Mouse (Mus musculus) mature B cell (primary cell): ENCODE measurements around the gene Aldh16a1.
"Not testable (repeated sequence)": the region's sequence is repeated elsewhere in the genome, so short reads cannot be mapped to it uniquely, and the experiment has no call there.

Source experiments
- in situ Hi-C: fragments of 300-500 bp; cut with MboI; formaldehyde crosslinking; loops from 2 replicates; pipeline ENCODE4 v1.14.3; 2019

Gene Aldh16a1

DNA sequence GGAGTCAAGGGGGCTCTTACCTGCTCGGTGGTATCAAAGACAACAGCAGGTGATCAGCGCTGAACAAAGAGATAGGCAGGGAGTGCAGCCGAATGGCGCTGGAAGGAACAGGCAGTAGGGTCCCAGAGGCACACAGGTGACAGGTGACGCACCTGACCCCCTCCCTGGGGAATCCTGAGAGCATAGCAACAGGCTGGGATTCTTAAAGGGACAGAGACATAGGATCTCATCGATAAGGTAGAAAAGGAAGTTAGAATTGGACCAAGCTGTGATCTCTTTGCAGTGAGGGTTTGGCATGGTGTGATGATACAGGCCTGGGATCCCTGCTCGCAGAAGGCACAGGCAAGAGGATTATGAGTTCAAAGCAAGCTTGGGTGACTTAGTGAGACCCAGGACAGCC, 25.1 kb upstream of the Aldh16a1 start, which contains the start of gene Gfy:
Gene Gfy (minus strand): TSS at position 101 of the 400 bp plus-strand sequence.
- in situ Hi-C loops, result no loop called here

- in situ Hi-C loops, result no loop called here
Observed at GRCm38 (mm10) chr7:45178550-45178949, 24.2 kb upstream of the Aldh16a1 start.

DNA sequence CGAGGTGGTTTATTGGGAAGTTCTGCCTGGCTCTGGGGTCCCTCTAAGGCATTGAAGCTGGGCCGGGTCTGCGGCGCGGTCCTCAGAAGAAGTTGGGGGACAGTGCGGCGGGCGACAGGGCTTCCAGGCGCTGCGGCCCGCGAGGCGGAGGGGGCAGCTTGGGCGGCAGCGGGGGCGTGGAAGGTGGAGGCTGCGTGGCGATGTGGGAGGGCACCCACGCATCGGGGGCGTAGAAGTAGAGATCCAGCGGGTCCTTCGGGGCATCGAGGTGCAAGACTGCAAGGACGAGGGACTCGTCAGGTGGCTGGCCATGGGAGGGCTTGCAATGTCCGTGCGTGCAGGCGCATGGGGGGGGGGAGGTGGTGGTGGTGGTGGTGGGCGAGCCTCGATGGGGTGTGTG, 22.0 kb upstream of the Aldh16a1 start:
- in situ Hi-C loops, result no loop called here

GRCm38 (mm10) chr7:45175929-45176328, 21.5 kb upstream of the Aldh16a1 start:
- in situ Hi-C loops, result no loop called here

DNA sequence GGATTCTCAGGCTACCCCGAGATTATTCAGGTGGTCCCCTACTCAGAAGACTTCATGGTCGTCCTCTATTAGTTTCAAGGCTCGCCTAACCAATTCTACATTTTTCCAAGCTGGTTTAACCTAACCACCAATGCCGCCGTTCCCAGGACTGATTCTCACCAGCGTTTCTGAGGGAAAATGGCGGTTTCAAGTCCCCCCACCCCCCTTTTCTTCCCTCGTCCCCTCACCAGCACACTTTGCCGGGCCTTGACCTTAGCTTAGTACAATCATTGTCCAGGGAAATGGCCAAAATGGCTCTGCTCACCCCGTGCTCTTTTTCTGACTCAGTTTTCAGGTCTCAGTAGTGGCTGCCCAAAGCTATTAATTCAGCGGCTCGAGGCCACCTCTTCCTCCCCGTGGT, 21.0 kb upstream of the Aldh16a1 start:
- in situ Hi-C loops, result no loop called here

DNA sequence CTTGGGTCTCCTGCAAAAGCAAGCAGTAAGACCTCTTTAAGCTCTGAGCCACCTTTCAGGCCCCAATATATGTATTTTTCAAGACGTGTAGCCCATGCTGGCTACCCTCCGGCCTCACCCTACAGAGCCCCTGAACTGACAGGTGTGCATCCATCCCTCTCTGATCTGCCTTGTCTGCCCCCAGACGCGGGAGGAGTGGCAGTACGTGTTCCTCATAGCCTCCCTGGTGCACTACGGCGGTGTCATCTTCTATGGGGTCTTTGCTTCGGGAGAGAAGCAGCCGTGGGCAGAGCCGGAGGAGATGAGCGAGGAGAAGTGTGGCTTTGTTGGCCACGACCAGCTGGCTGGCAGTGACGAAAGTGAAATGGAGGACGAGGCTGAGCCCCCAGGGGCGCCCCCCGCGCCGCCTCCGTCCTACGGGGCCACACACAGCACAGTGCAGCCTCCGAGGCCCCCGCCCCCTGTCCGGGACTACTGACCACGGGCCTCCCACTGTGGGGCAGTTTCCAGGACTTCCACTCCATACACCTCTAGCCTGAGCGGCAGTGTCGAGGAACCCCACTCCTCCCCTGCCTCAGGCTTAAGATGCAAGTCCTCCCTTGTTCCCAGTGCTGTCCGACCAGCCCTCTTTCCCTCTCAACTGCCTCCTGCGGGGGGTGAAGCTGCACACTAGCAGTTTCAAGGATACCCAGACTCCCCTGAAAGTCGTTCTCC, 20.3 kb upstream of the Aldh16a1 start:
- in situ Hi-C loops, result no loop called here

- in situ Hi-C loops, result not testable (repeated sequence)
Observed at GRCm38 (mm10) chr7:45173772-45174171, 19.4 kb upstream of the Aldh16a1 start.

- in situ Hi-C loops, result no loop called here
Observed at GRCm38 (mm10) chr7:45172974-45173373, 18.6 kb upstream of the Aldh16a1 start.

DNA sequence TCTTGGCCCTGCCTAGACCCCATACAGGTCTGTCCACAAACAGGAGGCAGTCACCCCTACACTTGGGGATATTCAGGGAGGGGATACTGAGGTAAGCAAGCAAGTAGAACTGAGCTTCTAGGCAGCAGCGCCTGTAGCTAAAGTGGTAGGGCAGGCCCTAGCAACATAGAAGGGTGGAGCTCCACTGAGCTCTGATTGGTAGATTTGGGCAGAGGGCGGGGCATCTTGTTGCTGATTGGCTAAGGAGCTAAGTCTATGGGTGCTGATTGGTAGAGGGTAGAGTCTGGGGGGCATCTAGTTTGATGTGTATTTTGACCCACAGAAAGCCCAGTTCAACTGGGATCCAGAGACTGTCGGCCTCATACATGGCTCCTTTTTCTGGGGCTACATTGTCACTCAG, 15.1 kb upstream of the Aldh16a1 start:
- in situ Hi-C loops, result no loop called here

- in situ Hi-C loops, result no loop called here
Observed at GRCm38 (mm10) chr7:45168656-45169055, 14.3 kb upstream of the Aldh16a1 start.

GRCm38 (mm10) chr7:45167761-45168445, 13.5 kb upstream of the Aldh16a1 start:
- in situ Hi-C loops, result no loop called here

GRCm38 (mm10) chr7:45166950-45167401, 12.6 kb upstream of the Aldh16a1 start:
- in situ Hi-C loops, result no loop called here

DNA sequence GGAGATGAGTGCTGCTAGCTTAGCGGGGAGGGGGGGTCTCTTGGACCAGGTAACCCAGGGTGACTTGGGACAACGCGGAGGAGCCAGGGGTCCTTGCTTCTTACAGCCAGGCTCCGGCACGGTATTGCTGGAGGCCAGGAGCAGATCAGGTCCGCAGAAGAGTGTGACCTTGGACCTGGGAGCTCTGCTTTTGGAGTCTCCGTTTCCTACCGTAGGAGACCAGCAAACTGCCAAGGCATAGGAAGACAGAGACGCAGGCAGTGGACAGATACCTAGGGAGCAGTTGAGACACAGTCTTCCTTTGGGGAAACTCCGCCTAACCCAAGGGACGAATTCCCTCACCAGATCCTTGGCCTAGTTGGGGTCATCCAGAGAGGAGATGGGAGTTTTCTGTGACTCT, 11.3 kb upstream of the Aldh16a1 start:
- in situ Hi-C loops, result no loop called here

DNA sequence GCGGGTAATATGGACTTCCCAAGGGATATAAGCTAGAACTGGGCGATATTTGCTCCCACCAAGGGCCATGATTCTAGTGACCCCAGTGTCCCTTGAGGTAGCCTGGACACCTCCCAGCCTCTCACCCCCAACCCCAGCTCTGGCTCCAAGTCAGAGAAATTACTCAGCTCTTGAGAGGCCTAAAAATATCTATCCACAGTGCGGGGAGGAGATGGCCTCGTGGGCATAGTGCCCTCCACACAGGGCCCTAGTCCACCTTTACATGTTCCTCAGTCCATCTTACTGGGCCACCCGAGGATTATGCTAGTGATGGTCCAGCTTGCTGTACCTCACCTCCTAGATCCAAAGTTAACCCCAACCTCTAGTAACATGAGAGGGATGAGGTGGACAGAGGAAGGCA, 10.4 kb upstream of the Aldh16a1 start:
- in situ Hi-C loops, result no loop called here

GRCm38 (mm10) chr7:45163735-45164490, 9.5 kb upstream of the Aldh16a1 start, which contains the start of gene Slc17a7:
TSS of gene Slc17a7 (plus strand) at chr7:45163949.
- in situ Hi-C loops, result no loop called here

DNA sequence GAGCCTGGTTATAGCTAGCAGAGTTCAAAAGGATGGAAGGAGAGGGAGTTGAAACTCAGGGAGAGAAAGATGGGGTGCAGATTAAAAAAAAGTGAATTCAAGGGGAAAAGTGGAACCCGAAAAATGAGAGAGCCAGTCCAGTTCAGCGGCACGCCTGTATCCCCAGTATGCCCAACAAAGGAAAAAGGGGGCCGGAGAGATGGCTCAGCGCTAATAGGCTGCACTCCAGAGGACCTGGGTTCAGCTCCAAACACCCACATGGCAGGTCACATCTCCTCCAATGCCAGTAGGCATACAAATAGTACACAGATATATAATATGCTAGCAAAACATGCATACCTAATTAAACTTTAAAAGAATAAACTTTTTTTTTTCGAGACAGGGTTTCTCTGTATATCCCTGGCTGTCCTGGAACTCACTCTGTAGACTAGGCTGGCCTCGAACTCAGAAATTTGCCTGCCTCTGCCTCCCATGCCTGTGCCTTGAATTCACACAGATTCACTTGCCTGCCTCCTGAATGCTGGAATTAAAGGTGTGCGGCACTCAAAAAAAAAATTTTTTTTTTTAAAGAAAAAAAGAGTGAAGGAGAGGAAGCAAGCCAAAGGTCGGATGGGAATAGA, 8.7 kb upstream of the Aldh16a1 start:
- in situ Hi-C loops, result no loop called here

- in situ Hi-C loops, result no loop called here
Observed at GRCm38 (mm10) chr7:45162551-45162950, 8.2 kb upstream of the Aldh16a1 start.

DNA sequence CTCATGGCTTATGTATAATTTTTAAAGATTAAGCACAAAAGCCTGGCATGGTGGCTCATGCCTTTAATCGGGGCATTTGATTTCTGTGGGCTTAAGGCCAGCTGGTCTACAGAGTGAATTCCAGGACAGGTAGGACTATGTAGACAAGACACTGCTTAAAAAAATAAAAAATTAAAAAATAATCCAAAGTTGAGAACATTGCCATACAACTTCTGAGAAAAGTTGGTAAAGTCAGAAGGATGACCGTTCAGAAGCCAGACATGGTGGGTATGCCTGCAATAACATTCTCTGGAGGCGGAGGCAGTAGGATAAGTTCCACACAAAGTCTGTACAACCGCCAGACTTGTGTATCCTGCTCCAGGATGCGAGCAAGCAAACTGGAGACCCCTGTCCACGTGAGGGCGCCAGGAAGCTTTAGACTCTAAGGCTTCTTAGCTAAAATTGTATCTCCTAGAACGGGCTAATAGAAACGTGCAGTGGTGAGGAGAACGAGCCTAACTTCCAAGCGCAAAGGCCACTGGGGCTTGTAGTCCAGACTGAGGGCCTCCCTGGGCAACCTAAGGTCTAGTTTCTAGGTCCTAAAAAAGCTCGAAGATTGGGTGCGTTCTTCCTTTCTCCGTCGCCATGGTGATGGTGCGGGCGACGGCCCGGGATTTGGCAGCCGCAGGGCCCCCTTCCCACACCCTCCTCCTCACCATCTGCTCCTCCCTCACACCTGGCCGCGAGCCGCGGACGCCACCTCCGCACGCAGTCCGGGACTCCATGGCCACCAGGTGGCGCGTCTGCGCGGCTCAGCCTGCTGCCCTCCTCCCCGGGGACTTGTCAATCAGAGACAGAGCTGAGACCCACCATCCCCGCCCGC, 7.5 kb upstream of the Aldh16a1 start:
- in situ Hi-C loops, result no loop called here

DNA sequence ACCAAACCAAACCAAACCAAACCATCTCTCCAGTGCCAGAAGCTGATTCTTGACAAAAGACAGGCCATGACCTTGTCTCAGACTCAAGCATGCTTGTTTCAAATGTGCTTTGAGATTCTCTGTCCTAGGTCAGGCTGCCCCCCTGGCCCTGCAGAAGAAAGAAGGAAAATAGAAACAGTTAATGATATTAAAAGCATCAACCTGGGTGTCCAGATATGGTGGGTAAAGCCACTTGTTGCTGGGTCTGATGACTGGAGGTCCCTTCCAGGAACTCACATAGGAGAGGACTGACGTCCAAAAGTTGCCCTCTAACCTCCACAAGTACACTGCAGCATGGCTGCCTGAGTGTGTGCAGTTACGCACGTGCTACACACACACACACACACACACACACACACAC, 6.5 kb upstream of the Aldh16a1 start:
- in situ Hi-C loops, result no loop called here

DNA sequence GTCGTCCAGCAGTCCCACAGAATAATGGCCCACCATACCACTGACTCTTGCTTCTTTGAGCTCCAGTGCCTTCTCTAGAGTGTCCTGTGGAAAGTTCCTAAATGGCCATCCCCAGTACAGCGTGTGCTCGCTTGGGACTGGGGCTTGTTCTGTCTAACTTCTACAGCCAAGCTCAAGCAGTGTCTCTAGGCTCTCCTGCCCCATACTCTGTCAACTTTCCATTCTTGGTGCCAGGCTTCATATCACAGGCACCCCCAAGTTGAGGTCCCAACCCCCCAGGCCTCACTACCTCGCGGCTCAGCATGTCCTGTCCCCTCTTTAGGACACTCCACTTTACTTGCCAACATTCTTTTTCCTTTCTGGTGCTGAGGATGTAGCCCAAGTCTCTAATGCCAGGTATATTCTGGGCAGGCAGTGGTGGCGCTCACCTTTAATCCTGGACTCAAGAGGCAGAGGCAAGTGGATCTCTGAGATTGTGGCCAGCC, 6.0 kb upstream of the Aldh16a1 start:
- in situ Hi-C loops, result no loop called here

- in situ Hi-C loops, result no loop called here
Observed at GRCm38 (mm10) chr7:45158991-45159390, 4.6 kb upstream of the Aldh16a1 start.
